ENCODE assay signal across 19 mouse cellular contexts in the genomic region with DNA sequence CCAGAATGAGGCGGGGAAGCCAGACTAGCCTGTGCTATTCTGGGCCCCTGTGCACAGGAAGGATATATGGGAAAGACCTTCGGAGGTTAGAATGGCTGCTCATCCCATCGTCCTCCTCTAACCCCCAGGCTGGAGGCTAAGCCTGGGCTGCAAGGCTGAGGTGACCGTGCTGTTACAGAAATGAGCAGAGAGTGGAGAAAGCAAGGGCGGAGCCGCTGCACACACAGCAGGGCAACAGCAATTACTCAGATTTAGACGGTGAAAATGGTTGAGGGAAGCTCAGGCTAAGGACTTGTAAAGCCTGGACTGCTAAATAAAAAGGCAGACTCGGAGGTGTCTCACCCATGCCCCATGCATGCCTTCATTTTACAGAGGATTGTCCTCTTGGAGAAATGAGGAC. TPM values are rescaled to one million over a fixed set of nuclear protein-coding genes. Genes with fewer than 3 reads are reported as not detected.
A peak's percentile ranks its signal among the peaks of the same experiment; 100 is the strongest.
DNase-seq lines count a peak whose midpoint lies in the region; ATAC-seq and TF ChIP-seq lines count a peak whose summit lies in the region.
"Had no signal": no experiment of that assay in that cellular context is flagged by ENCODE, and none has a peak within 500 bp of the region (broad histone marks: within the 10 kb centered on the region; RNA-seq: fewer than 3 reads in every experiment).

No protein-coding gene starts in this region.

- peak overlapping the region; percentile 41 for H3K27ac ChIP-seq in heart, embryonic 12.5 days (ENCODE audit: poor library complexity, severe bottlenecking)
- peak overlapping the region; percentile 50 for H3K27ac ChIP-seq in kidney, postnatal 0 days
- H3K27ac ChIP-seq in stomach, embryonic 15.5 days: 0 out of 2 replicates have a peak overlapping the region, but pooled peaks have one; percentile 14
- no peak overlapping the region for H3K27ac ChIP-seq in stomach, postnatal 0 days (replicated peaks)
- H3K27ac ChIP-seq: forebrain, embryonic 12.5 days; limb, embryonic 13.5 days; midbrain, embryonic 13.5 days had no signal

- H3K4me3 ChIP-seq in heart, embryonic 12.5 days: no peak overlapping the region
- H3K4me3 ChIP-seq in kidney, postnatal 0 days (replicated peaks; ENCODE audit: low read depth, low read length): no peak overlapping the region
- no peak overlapping the region for H3K4me3 ChIP-seq in stomach, embryonic 15.5 days (replicated peaks)
- H3K4me3 ChIP-seq in stomach, postnatal 0 days (ENCODE audit: low read depth, low read length): no peak overlapping the region
- H3K4me3 ChIP-seq: embryonic facial prominence, embryonic 15.5 days; forebrain, embryonic 12.5 days; limb, embryonic 13.5 days; midbrain, embryonic 13.5 days; myocyte had no signal

- no peak for ATAC-seq in heart, embryonic 12.5 days (ENCODE audit: insufficient number of reproducible peaks, low FRiP score)
- no peak for ATAC-seq in kidney, postnatal 0 days (replicated peaks; ENCODE audit: low FRiP score, low read depth)
- no peak for ATAC-seq in stomach, embryonic 15.5 days (ENCODE audit: insufficient read depth, low FRiP score, low read depth)
- no peak for ATAC-seq in stomach, postnatal 0 days (ENCODE audit: low FRiP score, low TSS enrichment)
- ATAC-seq: hindbrain, embryonic 16.5 days; midbrain, embryonic 13.5 days had no signal

- H3K9ac ChIP-seq in heart, embryonic 12.5 days: 0 out of 2 replicates have a peak overlapping the region, but pooled peaks have one; percentile 40
- no peak overlapping the region for H3K9ac ChIP-seq in kidney, postnatal 0 days (ENCODE audit: low read depth, low read length)
- no peak overlapping the region for H3K9ac ChIP-seq in stomach, embryonic 15.5 days
- H3K9ac ChIP-seq in stomach, postnatal 0 days (ENCODE audit: low read length): no peak overlapping the region
- H3K9ac ChIP-seq: embryonic facial prominence, embryonic 15.5 days; forebrain, embryonic 12.5 days; limb, embryonic 13.5 days; midbrain, embryonic 13.5 days had no signal

- DNase-seq in adrenal gland, adult 2 months: peak; percentile 54
- DNase-seq in adrenal gland, postnatal 4 days (ENCODE audit: low spot score in 2 of 2): no peak
- DNase-seq in heart, postnatal 4 days: no peak
- no peak for DNase-seq in kidney, postnatal 0 days (ENCODE audit: low spot score)
- no peak for DNase-seq in kidney, adult 8-10 months
- no peak for DNase-seq in stomach, postnatal 0 days (ENCODE audit: low spot score)
- DNase-seq: cerebellum, adult 11-12 months; kidney, adult 11 months; lung, postnatal 36 days; retina, postnatal 1 day; thymus, postnatal 25 days had no signal

- peak overlapping the region; percentile 4; the same call in 1 of the 2 replicates for H3K4me2 ChIP-seq in heart, embryonic 12.5 days
- no peak overlapping the region for H3K4me2 ChIP-seq in kidney, postnatal 0 days (ENCODE audit: low read length)
- no peak overlapping the region for H3K4me2 ChIP-seq in stomach, embryonic 15.5 days
- H3K4me2 ChIP-seq in stomach, postnatal 0 days (replicated peaks; ENCODE audit: low read depth): no peak overlapping the region
- H3K4me2 ChIP-seq: embryonic facial prominence, embryonic 15.5 days; forebrain, embryonic 12.5 days; limb, embryonic 13.5 days; midbrain, embryonic 13.5 days had no signal

- no peak for TF ChIP-seq CTCF in kidney, postnatal 0 days (IDR thresholded peaks at IDR 0.05; ENCODE audit: low read depth)
- TF ChIP-seq CTCF in stomach, postnatal 0 days (IDR thresholded peaks at IDR 0.05; ENCODE audit: low read depth): no peak

- H3K36me3 ChIP-seq in heart, embryonic 12.5 days: no peaks in the 10 kb centered on the region
- 0 out of 2 replicates have a peak, but pooled peaks cover 5% of the 10 kb centered on the region for H3K36me3 ChIP-seq in kidney, postnatal 0 days (ENCODE audit: insufficient read depth, low read length)
- no peaks in the 10 kb centered on the region for H3K36me3 ChIP-seq in stomach, embryonic 15.5 days
- H3K36me3 ChIP-seq in stomach, postnatal 0 days (ENCODE audit: control insufficient read depth, insufficient read depth, low read length): no peaks in the 10 kb centered on the region; the same call in 1 of the 2 replicates
- H3K36me3 ChIP-seq: embryonic facial prominence, embryonic 15.5 days; forebrain, embryonic 12.5 days; limb, embryonic 13.5 days; midbrain, embryonic 13.5 days had no signal

- WGBS in heart, embryonic 12.5 days: 36% methylated on average over 8 of the region's 8 CpGs
- 54% methylated on average over 8 of the region's 8 CpGs for WGBS in kidney, postnatal 0 days
- 49% methylated on average over 8 of the region's 8 CpGs for WGBS in stomach, embryonic 15.5 days
- WGBS in stomach, postnatal 0 days: 51% methylated on average over 8 of the region's 8 CpGs

- H3K27me3 ChIP-seq in heart, embryonic 12.5 days (replicated peaks): no peaks in the 10 kb centered on the region
- no peaks in the 10 kb centered on the region for H3K27me3 ChIP-seq in kidney, postnatal 0 days (ENCODE audit: insufficient read depth, low read length)
- H3K27me3 ChIP-seq in stomach, embryonic 15.5 days (replicated peaks): no peaks in the 10 kb centered on the region
- H3K27me3 ChIP-seq in stomach, postnatal 0 days (ENCODE audit: control insufficient read depth, insufficient read depth, low read length): no peaks in the 10 kb centered on the region
- H3K27me3 ChIP-seq: embryonic facial prominence, embryonic 15.5 days; forebrain, embryonic 12.5 days; limb, embryonic 13.5 days; midbrain, embryonic 13.5 days had no signal

- H3K9me3 ChIP-seq in heart, embryonic 12.5 days (replicated peaks): no peaks in the 10 kb centered on the region
- H3K9me3 ChIP-seq in kidney, postnatal 0 days (replicated peaks; ENCODE audit: low read length): no peaks in the 10 kb centered on the region
- no peaks in the 10 kb centered on the region for H3K9me3 ChIP-seq in stomach, embryonic 15.5 days
- H3K9me3 ChIP-seq in stomach, postnatal 0 days (ENCODE audit: control insufficient read depth, low read length): no peaks in the 10 kb centered on the region
- H3K9me3 ChIP-seq: embryonic facial prominence, embryonic 15.5 days; forebrain, embryonic 12.5 days; limb, embryonic 13.5 days; midbrain, embryonic 13.5 days had no signal

- TF ChIP-seq EP300 in stomach, postnatal 0 days (optimal IDR thresholded peaks at IDR 0.05): no peak

- H3K4me1 ChIP-seq in heart, embryonic 12.5 days (replicated peaks): peaks cover 38% of the 10 kb centered on the region
- H3K4me1 ChIP-seq in kidney, postnatal 0 days (replicated peaks; ENCODE audit: insufficient read depth, low read length): 0 out of 2 replicates have a peak, but pooled peaks cover 7% of the 10 kb centered on the region
- peaks cover 9% of the 10 kb centered on the region; the same call in 1 of the 2 replicates for H3K4me1 ChIP-seq in stomach, embryonic 15.5 days
- H3K4me1 ChIP-seq in stomach, postnatal 0 days (replicated peaks; ENCODE audit: control insufficient read depth, insufficient read depth): no peaks in the 10 kb centered on the region
- H3K4me1 ChIP-seq: midbrain, embryonic 13.5 days had no signal

RNA-seq across cellular contexts. Expression of a gene that starts 45.0 kb away (rescaled TPM):
- 100 to 1,000 TPM; 178 to 179 TPM for total RNA-seq in adrenal gland, adult 2 months (2021)
- 97.2 and 155 TPM in 2 replicates for polyA plus RNA-seq in adrenal gland, adult 2 months (2012; rRNA removed)
- total RNA-seq in adrenal gland, postnatal 4 days (2021): 100 to 1,000 TPM; 129 to 150 TPM
- polyA plus RNA-seq in heart, embryonic 12.5 days (2016; fragmentation: Nextera tagmentation; extraction: Ambion mirVana): 7.2 and 9.6 TPM in 2 replicates
- 100 to 1,000 TPM; 112 to 123 TPM for total RNA-seq in heart, postnatal 4 days (2021)
- polyA plus RNA-seq in kidney, postnatal 0 days (2015; fragmentation: Nextera tagmentation; extraction: Ambion mirVana): 12.8 and 14.3 TPM in 2 replicates
- polyA plus RNA-seq in stomach, embryonic 15.5 days (2015; fragmentation: Nextera tagmentation; extraction: Ambion mirVana): 4.2 and 5.1 TPM in 2 replicates
- 4.7 and 5.5 TPM in 2 replicates for polyA plus RNA-seq in stomach, postnatal 0 days (2015; fragmentation: Nextera tagmentation; extraction: Ambion mirVana)
